Mouse (Mus musculus) lung, embryonic 14.5 days (tissue): Measurements from ENCODE around the gene Scarb2. TPM values are rescaled to one million over a fixed set of nuclear protein-coding genes. Genes with fewer than 3 reads are reported as not detected.

Experiments used
- ATAC-seq: fragments of 200-750 bp; cut with Nextera tagmentation; 2 replicates; pipeline ENCODE4 v1.8.0; 2017; ENCODE audit warnings: mild to moderate bottlenecking, moderate TSS enrichment, moderate library complexity; ENCODE audit not compliant: insufficient read depth
- DNase-seq: peaks from one replicate; pipeline ENCODE4 v3.0.0-alpha.2; 2015
- H3K27ac ChIP-seq: fragments of 300-500 bp; sonication (generic); 2 replicates; pipeline ENCODE4 v1.5.1; 2014; ENCODE audit warnings: low read depth, mild to moderate bottlenecking, moderate library complexity
- H3K27me3 ChIP-seq: fragments of 300-500 bp; sonication (generic); 2 replicates; pipeline ENCODE4 v1.6.1; 2014; ENCODE audit warnings: low read length, control low read depth; ENCODE audit not compliant: insufficient read depth
- H3K36me3 ChIP-seq: fragments of 300-500 bp; sonication (generic); 2 replicates; pipeline ENCODE4 v1.6.1; 2014; ENCODE audit warnings: control low read depth; ENCODE audit not compliant: insufficient read depth
- H3K4me1 ChIP-seq: fragments of 300-500 bp; sonication (generic); 2 replicates; pipeline ENCODE4 v1.6.1; 2014; ENCODE audit warnings: antibody characterized with exemption, control low read depth; ENCODE audit not compliant: insufficient read depth
- H3K4me2 ChIP-seq: fragments of 300-500 bp; sonication (generic); 2 replicates; pipeline ENCODE4 v1.6.1; 2014; ENCODE audit warnings: mild to moderate bottlenecking
- H3K4me3 ChIP-seq: fragments of 300-500 bp; sonication (generic); 2 replicates; pipeline ENCODE4 v1.5.1; 2014; ENCODE audit warnings: low read depth, low read length
- H3K9ac ChIP-seq: fragments of 300-500 bp; sonication (generic); 2 replicates; pipeline ENCODE4 v1.6.1; 2014
- H3K9me3 ChIP-seq: fragments of 300-500 bp; sonication (generic); 2 replicates; pipeline ENCODE4 v1.6.1; 2016; ENCODE audit warnings: low read depth, low read length, control low read depth
- CTCF ChIP-seq: IDR thresholded peaks from 2 replicates; pipeline ENCODE4 v1.5.1; 2016; ENCODE audit warnings: antibody characterized with exemption, low read depth
- WGBS: fragments of 180-500 bp; shearing (Covaris S2); extraction: QIAGEN DNeasy Blood & Tissue Kit; methylation state at CpG from one replicate; pipeline ENCODE4 v1.1.7; 2014; 5-methylcytosine and 5-hydroxymethylcytosine counted together
- polyA plus RNA-seq: library from polyadenylated mRNA; unstranded; fragments of >200 nt; fragmentation: Nextera tagmentation; extraction: Ambion mirVana; gene quantifications from 2 replicates; pipeline ENCODE4 v1.2.1, GENCODE M21; 2014

The Scarb2 gene
- 9.5 and 10.7 TPM in 2 replicates for polyA plus RNA-seq

DNA sequence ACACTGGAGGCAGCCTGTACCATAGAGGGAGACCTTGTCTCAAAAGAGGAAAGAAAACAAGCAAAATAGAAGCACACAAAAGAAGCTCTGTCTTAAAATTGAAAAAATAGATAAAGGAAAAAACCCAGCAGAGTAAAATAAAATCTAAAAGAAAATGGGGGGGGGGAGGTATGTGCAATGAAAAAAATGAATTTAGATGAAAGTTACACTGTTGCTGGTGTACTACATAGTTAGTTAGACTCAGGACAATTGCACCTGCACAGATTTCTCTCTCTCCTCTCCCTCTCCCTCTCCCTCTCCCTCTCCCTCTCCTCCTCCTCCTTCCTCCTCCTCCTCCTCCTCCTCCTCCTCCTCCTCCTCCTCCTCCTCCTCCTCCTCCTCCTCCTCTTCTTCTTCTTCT is at the start of gene Scarb2:
Gene Scarb2 (minus strand): TSS at position 101 of the 400 bp plus-strand sequence.
- no peak for TF ChIP-seq CTCF
- H3K9ac ChIP-seq, result peak within 1 kb of the TSS; percentile 23

DNA sequence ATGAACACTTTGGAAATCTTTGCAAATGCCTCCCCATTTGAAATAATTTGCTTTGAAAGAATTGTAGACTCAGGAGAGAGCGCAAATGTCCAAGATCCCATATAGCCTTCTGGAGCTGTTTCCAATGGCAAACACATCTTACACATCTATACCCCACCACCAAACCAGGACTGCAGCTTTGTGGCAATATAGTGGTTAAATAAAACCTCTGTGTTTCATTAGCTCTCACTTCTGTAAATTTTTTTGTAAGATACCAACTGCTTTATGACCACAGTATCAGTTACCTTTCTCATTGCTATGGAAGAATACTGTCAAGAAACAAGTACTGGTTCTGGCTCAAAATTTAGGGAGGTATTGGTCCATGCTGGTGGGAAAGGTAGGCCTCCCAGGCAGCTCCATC is 49.3 kb upstream of the Scarb2 start:
- no peaks in the 10 kb centered on the region for H3K27me3 ChIP-seq
- TF ChIP-seq CTCF, result no peak
- H3K27ac ChIP-seq, result no peak overlapping the region
- no peaks in the 10 kb centered on the region for H3K36me3 ChIP-seq
- ATAC-seq (no peak), DNase-seq (no peak)
- no peak overlapping the region for H3K9ac ChIP-seq
- H3K4me2 ChIP-seq, result no peak overlapping the region
- H3K4me3 ChIP-seq, result no peak overlapping the region
- no peaks in the 10 kb centered on the region for H3K4me1 ChIP-seq
- 95% methylated on average over 1 of the region's 1 CpGs for WGBS
- no peaks in the 10 kb centered on the region; the same call in 1 of the 2 replicates for H3K9me3 ChIP-seq

More for the DNA sequence above, at the start of gene Scarb2:
- Histone ChIP-seq H3K27me3 (no peaks in the 10 kb centered on the region), H3K9me3 (no peaks in the 10 kb centered on the region), H3K36me3 (no peaks in the 10 kb centered on the region), H3K4me3 (peak within 1 kb of the TSS; percentile 88), H3K4me2 (peak within 1 kb of the TSS; percentile 78), H3K4me1 (peaks cover 6% of the 10 kb centered on the region), H3K27ac (peak within 1 kb of the TSS; percentile 98)
- no peak for DNase-seq
- no peak for ATAC-seq

DNA sequence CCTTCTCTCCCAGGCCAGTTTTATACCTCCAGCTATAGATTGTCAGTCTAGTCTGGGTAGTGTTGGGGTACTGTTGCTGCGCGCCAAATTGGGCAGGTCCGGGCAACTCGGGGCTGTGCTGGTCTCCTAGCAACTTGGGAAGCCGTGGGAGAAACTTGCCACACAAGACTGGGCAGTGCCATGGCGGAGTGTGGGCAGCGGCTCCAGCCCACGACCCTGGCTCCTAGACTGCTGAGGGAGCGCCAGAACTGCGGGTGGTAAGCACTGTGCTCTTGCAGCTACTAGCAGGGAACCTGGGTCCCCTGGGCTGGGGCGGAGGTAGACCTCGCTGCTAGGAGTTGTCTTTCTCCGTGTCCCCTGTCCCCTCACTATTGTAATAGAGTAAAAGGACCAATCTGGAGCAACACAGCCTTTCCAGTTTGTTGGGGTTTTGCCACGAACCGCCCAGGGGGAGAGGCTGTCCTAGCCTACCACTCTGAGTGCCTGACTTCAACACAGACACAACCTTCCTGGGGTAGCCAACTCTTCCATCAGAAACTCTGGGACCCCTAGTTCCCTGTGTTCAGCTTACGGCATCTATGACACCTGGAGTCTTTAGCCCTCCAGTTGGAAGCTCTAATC is 48.4 kb upstream of the Scarb2 start, which contains the start of gene Fam47e:
Gene Fam47e (plus strand): TSS at position 179 of the 621 bp plus-strand sequence.
- Histone ChIP-seq H3K27ac (no peak within 1 kb of the TSS), H3K9me3 (no peaks in the 10 kb centered on the region; the same call in 1 of the 2 replicates), H3K4me2 (no peak within 1 kb of the TSS), H3K4me3 (no peak within 1 kb of the TSS), H3K4me1 (no peaks in the 10 kb centered on the region), H3K27me3 (no peaks in the 10 kb centered on the region), H3K9ac (no peak within 1 kb of the TSS), H3K36me3 (no peaks in the 10 kb centered on the region)
- DNase-seq (no peak), ATAC-seq (peak; percentile 28; the same call in 1 of the 2 replicates)
- WGBS, result 73% methylated on average over 16 of the region's 16 CpGs
- no peak for TF ChIP-seq CTCF

DNA sequence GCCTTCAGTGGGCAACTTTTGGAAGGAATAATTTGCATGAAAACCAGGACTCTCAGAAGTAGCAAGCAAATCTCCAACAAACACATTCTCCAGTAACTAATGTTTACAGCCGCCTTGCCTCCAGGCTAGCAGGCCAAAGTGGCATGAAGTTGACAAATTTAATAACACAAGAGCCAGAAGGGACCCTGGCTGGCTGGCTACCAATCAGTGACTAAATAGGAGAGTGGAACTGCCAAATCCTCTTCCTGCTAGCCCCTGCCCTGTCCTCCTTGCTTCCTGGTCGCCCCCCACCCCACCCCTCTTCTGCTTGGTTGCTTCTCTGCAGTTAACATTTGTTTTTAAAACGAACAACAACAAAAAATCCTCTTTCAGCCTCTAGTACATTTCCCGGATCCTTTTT is 47.8 kb upstream of the Scarb2 start:
- no peaks in the 10 kb centered on the region; the same call in 1 of the 2 replicates for H3K9me3 ChIP-seq
- 59% methylated on average over 4 of the region's 4 CpGs for WGBS
- H3K4me3 ChIP-seq, result no peak overlapping the region
- no peaks in the 10 kb centered on the region for H3K4me1 ChIP-seq
- H3K9ac ChIP-seq, result no peak overlapping the region
- no peak overlapping the region for H3K4me2 ChIP-seq
- TF ChIP-seq CTCF, result no peak
- ATAC-seq, result no peak
- DNase-seq, result peak; percentile 49
- no peaks in the 10 kb centered on the region for H3K27me3 ChIP-seq
- no peaks in the 10 kb centered on the region for H3K36me3 ChIP-seq
- H3K27ac ChIP-seq, result no peak overlapping the region

DNA sequence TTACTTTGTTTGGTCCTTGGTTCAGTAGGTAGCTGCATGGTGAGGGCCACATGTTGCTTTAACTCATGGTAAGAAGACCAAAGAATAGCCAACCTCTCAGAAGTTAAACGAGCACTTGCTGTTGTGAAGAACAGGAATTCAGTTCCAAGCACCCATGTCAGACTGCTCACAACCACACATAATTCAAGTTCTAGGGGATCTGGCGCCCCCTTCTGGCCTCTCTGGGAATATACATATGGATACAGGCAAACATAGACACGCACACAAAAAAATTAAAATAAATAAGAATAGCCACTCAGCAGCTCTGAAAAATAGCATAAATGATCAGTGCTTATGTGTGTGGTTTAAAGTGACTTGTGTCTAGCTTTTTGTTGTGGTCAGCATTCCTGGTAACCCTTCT is 47.3 kb upstream of the Scarb2 start:
- H3K27ac ChIP-seq, result no peak overlapping the region
- no peaks in the 10 kb centered on the region for H3K27me3 ChIP-seq
- H3K4me2 ChIP-seq, result no peak overlapping the region
- no peaks in the 10 kb centered on the region for H3K36me3 ChIP-seq
- DNase-seq (peak; percentile 17), ATAC-seq (no peak)
- WGBS, result 74% methylated on average over 3 of the region's 3 CpGs
- TF ChIP-seq CTCF, result peak; percentile 34; the same call in 1 of the 2 replicates
- no peaks in the 10 kb centered on the region; the same call in 1 of the 2 replicates for H3K9me3 ChIP-seq
- H3K4me3 ChIP-seq, result no peak overlapping the region
- H3K4me1 ChIP-seq, result no peaks in the 10 kb centered on the region
- H3K9ac ChIP-seq, result no peak overlapping the region

DNA sequence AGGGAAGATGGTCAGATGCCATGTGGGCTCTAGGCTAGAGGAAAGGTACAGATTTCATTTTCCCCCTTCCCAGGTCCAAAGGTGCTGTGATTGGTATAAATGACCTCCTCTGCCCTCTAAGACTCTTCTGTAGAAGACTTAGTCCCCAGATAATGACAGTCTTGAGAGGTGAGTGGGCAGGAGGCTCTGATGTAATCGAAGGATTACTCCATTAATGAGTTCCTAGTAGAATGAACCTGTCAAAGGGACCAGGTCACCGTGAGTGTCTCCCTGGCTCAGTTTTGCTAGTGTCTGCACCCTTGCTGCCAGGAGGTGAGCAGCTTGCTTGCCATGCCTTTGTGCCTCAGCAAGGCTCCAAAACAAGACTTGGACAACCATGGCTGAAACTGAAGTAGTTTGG is 46.0 kb upstream of the Scarb2 start:
- H3K4me1 ChIP-seq, result no peaks in the 10 kb centered on the region
- H3K27me3 ChIP-seq, result no peaks in the 10 kb centered on the region
- no peaks in the 10 kb centered on the region for H3K36me3 ChIP-seq
- WGBS, result 85% methylated on average over 2 of the region's 2 CpGs
- H3K4me2 ChIP-seq, result no peak overlapping the region
- no peak overlapping the region for H3K27ac ChIP-seq
- no peak for TF ChIP-seq CTCF
- ATAC-seq, result no peak
- no peak for DNase-seq
- H3K9ac ChIP-seq, result no peak overlapping the region
- H3K9me3 ChIP-seq, result no peaks in the 10 kb centered on the region; the same call in 1 of the 2 replicates
- H3K4me3 ChIP-seq, result no peak overlapping the region

DNA sequence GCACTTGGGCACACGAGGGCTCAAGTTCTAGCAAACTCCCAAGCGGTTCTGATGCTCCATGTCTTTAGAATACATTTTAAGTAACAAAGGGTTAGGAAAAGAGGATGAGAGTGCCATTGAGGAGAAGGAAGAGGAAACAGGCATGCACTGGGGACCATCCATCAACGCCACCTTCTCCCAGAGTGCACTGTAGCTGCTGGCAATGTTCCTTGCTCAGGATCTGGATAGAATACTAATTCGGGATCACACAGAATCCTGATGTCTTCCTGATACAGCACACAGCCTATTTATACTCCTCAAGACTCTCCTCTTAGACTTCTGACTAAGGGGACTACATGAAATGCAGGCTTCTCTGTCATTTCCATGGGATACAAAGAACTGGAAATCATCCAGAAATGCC is 33.1 kb upstream of the Scarb2 start:
- Histone ChIP-seq H3K4me3 (no peak overlapping the region), H3K4me1 (no peaks in the 10 kb centered on the region), H3K27me3 (no peaks in the 10 kb centered on the region), H3K9me3 (no peaks in the 10 kb centered on the region), H3K9ac (no peak overlapping the region), H3K36me3 (no peaks in the 10 kb centered on the region), H3K27ac (no peak overlapping the region), H3K4me2 (no peak overlapping the region)
- ATAC-seq, result no peak
- WGBS, result 76% methylated on average over 4 of the region's 4 CpGs
- peak; percentile 5 for DNase-seq
- TF ChIP-seq CTCF, result no peak
